Mouse (Mus musculus): ENCODE measurements around the gene Nos2.

Nos2 gene

DNA sequence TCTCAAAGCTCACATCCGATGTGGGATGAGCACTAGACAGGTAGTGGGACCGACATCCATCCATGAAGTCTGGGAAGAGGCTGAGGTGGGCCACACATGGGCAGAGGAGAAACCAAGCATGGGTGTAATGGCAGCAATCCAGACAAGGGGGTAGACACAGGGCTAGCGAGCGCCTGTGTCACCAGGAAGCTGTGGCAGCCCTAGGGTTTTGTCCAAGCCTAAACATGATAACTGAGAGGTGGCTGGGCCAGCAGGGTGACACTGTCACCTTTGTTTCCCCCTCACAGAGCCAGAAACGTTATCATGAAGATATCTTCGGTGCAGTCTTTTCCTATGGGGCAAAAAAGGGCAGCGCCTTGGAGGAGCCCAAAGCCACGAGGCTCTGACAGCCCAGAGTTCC is 38.8 kb downstream of the Nos2 start:
- no peak for DNase-seq (ENCODE audit: low spot score in 2 of 2)

DNA sequence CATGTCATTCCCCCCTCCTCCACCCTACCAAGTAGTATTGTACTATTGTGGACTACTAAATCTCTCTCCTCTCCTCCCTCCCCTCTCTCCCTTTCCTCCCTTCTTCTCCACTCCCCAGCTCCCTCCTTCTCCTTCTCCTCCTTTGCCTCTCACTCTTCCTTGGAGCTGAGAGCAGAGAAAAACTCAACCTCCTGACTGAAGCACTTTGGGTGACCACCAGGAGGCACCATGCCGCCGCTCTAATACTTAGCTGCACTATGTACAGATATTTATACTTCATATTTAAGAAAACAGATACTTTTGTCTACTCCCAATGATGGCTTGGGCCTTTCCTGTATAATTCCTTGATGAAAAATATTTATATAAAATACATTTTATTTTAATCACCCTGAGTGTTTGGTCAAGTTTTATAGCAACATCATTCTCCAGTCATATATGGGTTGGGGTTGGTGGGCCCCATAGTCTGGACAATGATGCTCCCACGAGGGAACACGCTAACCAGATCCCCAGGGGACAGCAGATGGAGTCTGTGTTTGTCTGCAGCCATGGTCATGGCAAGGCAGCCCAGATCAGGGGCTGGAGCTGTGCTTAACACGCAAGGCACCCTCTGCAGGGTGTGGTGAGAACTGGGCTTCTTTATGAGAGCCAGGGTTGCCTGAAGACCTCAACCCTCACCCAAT is 39.4 kb downstream of the Nos2 start:
- no peak for DNase-seq (ENCODE audit: low spot score in 2 of 2)

DNA sequence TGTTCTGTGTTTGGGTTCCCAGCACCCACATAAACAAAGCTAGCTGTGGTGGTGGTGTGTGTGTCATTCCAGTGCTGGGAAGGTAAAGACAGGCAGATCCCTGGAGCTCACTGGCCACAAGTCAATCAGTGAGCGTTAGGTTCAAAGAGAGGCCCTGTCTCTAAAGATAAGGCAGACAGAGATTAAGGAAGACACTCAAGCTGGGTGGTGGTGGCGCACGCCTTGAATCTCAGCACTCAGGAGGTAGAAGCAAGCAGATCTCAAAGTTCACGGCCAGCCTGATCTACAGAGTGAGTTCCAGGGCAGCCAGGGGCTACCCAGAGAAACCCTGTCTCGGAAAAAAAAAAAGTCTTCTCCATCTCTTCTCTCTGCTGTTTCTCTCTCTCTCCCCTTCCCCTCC is 40.6 kb downstream of the Nos2 start:
- no peak for DNase-seq (ENCODE audit: low spot score in 2 of 2)

DNA sequence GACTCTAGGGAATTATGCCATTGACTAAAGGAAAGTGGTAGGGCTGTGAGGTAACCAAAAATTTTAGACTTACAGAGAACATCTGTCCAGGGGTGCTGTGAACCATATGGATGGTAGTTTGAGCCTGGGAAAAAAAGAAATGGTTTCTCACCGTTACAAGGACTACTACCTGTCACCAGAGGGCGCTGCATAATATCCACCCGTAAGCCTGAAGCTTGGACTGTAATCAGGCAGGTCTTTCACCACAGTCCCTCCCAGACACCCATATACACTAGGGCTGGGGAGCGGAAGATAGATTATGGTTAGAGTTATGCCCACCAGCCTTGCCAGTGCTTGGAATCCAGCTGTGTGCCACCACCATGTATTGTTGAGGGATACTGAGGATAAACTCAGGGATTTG is 46.8 kb downstream of the Nos2 start:
- DNase-seq (ENCODE audit: low spot score in 2 of 2) = peak; percentile 24 to 52

DNA sequence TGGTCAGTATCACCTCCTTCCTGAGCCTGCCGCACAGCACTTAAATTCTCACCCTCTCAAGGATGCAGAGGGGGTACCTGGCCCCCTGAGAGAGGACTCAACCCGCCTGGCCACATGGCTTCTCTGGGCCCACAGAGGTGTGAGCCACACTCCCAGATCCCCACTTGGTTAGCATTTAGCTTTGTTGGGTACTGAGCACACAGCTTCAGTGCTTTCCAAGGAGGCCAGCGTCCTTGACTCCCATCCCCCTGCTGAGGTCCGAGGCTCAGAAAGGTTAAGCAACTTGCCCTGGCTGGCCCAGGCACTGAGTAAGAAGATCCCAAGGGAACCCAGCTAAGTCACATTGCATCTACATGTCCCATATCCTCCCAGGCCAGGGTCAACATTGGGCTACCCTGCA is 47.5 kb downstream of the Nos2 start:
- DNase-seq (ENCODE audit: low spot score in 2 of 2) = no peak

DNA sequence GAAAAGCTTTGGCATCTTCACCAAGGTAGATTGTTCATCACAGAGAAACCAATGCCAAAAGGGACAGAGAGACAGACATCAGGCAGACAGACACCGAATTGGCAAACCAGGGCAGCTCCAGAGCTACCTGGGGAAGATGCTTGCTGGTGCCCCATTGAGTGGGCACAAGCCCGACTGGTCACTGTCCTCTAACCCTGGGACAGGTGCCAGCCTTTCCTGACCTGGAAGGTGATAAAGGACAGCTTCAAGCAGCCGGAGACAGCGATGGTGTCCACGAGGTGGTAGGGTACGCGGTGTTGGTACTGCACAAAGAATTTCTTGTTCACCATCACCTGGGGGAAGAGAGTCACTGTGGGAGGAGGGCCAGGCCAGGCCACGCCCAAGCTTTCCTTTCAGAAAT is 50.5 kb downstream of the Nos2 start:
- DNase-seq (ENCODE audit: low spot score in 2 of 2) = no peak

DNA sequence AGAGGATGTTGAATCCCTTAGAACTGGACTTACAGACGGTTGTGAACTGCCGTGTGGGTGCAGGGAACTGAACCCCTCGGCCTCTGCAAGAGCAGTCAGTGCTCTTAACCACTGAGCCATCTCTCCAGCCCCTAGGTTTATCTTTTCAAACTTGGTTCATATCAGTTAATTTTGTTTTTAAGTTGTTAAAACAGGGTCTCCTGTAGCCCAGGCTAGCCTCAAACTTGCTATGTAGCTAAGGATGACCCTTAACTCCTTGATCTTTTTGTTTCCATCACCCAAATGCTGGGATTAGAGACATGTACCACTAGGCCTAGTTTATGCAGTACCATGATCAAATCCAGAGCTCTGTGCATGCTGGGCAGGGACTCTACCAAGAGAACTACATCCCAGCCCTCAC is 51.2 kb downstream of the Nos2 start:
- DNase-seq (ENCODE audit: low spot score in 2 of 2) = no peak

DNA sequence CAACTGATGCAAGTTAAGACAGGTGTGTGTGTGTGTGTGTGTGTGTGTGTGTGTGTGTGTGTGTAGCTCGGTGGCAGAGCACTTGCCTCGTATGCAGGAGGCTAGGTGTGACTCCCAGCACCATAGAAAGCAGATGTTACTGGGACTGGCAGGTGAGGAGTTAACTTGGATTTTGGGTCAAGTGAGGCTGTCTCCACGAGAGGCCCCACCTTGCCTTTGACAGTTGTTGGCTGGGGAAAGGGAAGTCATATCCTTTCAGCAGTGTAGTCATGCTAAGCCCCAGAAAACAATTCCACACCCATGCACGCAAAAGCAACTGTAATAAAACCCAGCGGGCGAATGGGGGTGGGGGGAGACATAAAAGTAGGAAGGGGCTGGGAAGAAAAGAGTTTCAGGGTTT is 51.7 kb downstream of the Nos2 start:
- DNase-seq (ENCODE audit: low spot score in 2 of 2) = no peak

DNA sequence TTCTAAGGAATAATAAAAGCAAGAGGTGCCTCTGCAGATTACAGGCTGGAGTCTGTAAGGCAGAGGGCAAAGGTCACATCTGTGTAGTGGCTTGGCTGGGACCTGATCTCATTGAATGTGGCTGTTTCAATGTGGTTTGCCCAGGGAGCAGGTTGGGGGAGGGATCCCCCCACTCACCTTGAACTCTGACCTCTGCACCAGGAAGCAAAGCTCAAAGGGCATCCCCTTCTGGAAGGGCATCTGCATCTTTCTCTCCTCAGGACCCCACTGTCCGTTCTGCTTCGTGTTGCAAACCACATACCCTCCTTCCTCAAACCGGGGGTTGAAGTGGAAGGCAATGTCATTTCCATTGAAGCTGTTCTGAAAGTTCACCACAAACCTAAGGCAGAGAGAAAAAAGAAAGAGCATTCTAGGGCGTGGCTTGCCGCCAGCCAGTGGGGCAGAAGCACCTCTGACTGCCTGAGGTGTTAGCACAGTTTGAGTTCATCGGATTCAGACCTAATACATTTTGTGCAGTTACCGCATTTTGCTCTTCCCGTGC is 52.3 kb downstream of the Nos2 start:
- no peak for DNase-seq (ENCODE audit: low spot score in 2 of 2)

DNA sequence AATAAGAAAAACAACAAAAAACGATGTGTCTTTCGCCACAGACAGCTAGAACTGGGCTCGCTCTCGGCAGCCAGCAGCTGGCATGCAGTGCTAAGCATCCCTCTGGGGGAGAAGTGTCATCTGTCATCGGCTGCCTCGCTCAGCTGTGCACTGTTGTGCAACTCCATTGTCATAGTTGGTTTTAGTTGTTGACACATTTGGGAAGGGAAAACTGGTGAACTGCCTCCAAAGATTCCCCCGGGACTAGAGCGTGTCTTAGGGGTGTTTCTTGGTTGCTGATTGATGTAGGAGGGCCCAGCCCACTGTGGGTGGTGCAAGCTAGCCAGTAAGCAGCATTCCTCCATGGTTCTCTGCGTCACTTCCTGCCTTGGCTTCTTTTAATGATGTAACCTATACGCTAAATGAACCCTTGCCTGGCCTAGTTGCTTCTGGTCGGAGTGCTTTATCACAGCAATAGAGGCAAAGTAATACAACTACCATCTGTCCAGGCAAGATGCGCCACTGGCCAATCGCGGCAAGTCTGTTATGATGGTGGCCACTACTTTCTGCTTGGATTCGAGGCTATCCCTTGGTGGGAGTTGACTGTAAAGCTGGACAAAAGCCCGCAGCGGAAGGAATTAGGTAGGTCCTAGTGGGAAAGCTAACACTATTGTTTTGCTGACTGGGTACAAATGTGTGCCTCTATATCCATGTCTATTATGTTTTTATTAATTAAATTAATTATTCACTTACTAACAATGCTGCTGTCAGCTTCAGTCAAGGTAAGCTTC is 53.0 kb downstream of the Nos2 start:
- no peak for DNase-seq (ENCODE audit: low spot score in 2 of 2)

DNA sequence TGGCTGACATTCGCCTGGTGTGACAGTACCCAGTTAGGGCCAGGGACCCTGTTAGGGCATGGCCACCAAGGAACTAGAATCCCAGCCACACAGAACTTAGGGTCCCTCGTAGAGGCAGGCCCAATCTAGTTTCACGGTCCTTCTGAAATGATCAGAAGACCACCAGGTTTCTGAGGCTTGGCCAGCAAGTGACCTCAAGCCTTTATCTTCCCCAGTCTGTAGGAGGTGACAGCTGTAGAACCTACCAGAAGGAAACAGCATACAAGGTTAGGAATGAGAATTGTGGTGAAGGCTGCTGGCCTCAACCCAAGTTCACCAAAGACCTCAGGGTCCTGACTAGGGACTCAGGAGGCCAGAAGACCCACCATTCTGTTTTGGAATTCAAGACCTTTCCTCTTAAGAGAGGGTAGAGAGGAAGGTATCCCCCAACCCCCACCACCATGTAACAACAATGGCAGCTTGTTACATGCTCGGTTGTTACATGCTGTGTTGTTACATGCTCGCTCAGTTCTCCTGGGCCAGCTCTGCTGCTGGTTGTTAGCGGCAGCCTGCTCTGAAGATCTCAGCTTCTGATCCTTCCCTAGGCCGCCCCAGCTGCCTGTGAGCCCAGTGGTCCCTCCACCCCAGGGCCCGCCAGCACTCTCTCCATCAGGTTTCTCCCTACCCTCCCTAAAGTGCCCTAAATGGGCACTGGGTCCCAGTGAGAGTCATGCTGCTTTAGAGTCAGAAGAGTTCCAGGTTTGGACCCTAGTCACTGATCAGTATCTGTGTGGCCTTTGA is 56.3 kb downstream of the Nos2 start:
- no peak for DNase-seq (ENCODE audit: low spot score in 2 of 2)

DNA sequence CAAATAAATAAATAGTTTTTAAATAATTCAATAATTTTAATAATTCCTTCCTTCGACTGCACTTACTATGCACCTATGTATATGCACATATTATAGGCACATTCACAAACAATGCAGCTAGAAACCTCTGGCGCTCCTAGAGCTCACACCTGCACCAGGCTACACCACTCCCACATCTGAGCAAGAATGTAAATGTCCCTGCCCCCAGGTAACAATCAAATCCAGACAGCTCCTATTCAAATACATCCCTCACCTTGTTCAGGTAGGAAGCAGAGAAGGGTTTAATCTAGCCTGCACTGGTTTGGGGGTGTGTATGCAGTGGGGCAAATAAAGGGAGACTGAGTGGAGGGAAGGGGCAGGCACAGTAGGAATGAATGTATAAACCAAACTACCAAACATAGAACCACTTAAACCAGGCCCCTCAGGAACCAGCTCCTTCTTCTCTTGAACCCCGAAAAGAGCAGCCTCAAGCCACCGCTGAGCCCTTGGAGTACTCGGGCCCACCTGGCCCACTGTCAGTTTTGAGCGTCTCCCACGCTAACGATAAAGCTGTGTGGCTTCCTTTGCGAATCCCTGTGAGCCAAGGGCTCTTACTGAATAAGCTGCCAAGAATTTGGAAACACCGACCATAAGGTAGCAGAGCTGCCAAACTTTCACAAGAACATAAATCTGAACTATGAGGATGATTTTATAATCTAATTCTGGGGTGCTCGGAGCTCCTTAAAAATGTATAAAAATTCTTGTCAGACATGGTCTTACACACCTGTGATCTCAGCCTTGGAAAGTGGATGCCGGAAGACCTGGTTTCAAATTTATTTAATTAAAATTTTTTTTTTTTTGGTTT is 57.8 kb downstream of the Nos2 start:
- no peak for DNase-seq (ENCODE audit: low spot score in 2 of 2)

DNA sequence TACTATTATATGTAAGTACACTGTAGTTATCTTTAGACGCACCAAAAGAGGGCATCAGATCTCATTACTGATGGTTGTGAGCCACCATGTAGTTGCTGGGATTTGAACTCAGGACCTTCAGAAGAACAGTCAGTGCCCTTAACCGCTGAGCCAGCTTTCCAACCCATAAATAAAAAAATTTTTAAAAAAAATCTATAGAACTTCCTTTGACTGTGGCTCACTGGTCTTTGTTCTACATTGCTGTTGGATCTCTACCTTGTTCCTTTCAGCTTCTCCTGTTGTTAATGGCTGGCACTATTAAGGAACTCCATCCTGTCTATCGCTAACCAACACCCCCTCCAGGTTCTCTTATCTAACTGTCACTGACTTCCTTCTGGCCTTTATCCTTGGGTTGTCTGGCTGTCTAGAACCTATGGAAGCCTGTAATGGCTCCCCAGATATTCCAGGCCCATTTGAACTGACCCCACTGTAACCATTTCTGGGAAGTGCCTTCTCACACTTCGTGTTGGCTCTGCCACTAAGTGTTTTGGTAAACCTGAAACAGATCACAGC is 59.6 kb downstream of the Nos2 start:
- DNase-seq (ENCODE audit: low spot score in 2 of 2) = peak in 1 of 2 experiments; percentile 30

DNA sequence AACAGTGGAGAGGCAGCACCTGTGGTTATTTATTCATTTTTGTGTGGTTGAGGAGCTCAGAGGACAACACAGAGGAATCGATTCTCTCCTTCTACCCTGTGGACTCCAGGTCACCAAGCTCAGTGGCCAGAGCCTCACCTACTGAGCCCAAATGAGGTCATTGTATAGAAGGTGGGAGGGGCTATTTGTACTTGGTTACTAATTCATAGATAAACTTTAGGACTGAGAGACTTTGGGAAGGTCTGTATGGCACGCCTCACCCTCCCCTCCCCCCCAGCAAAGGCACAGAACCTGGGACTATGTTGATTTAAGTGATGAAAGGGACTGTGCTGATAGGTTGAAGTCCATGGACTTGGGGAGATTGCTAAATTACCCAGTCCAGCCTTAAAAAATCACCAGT is 61.5 kb downstream of the Nos2 start:
- no peak for DNase-seq (ENCODE audit: low spot score in 2 of 2)

DNA sequence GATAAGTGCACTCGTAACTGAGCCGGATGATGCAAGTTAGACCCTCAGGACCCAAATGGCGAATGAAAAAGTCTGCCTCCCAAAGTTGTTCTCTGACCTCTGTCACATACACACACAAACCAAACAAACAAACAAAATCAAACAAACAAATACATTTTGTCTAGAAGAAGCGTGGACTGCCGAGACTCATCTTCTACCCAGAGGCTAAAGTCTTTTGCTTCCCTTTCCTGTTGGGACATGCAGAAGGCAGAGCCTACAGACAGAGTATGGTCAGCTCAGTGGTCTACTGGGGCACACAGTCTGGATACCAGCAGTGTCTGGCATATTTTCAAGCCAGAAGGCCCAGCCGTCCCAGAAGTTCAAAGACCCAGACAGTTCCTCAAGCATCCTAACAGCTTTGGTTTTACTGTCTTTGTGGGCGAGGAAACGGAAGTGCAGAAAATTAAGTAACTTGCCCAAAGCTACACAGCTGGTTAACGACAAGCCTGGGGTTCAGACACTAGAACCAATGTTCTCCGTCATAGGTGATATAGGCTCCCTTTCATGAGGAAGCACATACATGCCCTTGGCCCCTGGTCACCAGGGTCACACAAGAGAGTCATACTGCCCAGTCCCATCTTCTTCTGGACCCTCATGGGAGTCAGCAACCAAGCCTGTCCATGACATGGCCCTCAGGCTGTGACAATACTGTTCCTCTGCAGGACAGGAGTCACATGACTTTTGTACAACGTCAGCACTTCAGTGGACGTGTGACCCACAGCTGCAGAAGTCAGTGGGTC is 62.1 kb downstream of the Nos2 start:
- peak; percentile 49 to 56 for DNase-seq (ENCODE audit: low spot score in 2 of 2)

DNA sequence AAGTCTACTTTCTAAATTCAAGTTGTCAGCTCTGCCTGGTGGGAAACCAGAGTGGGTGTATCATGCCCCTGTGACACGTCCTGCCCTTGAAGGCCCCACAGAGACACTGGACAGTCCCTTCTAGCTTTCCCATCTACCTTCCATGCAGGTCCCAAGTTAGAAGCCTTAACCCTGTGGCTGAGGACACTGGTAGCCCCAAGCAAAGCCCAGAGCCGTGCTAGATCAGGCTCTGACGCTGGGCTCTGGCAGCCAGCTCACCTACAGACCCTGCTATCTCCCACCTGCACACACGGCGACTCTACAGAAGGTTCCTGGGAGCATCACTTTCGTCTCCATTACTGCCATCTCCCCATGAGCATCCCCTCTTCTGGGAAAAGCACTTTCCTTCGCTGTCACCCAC is 63.0 kb downstream of the Nos2 start:
- DNase-seq (ENCODE audit: low spot score in 2 of 2) = no peak

DNA sequence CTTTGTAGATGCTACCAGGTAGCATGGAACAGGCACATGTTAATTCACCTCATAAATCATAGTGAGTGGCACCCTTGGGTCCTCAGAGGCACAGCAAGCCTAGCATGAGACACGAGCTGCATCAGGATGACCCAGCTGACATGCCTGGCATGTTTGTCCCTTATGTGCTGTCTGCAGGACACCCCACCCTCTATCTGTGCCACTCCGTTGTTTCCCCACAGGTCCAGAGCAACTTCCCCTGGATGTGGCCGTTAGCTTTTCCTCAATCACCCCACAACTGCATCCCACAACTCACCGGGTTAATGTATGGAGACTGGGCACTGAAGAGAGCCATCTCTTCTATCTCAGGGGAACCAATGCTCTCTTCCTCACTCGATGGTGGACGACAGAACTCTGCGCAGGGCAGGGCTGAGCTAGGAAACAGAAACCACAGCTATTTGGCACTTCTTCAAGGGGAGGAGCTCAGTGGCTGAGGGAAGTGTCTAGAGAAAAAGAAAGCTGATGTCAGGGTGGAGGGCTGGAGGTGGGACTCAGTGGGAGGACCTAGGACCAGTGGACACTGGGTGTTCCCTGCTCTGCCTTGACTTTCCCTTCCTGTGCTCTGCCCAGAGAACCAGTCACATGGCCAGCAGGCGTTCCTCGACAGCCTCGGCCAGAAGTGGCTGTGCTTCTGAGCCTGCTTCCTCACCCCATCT is 64.0 kb downstream of the Nos2 start, which contains the start of gene Lgals9:
Lgals9 (minus strand) TSS at position 464 of the 695 bp plus-strand sequence.
- peak; percentile 86 to 87 for DNase-seq (ENCODE audit: low spot score in 2 of 2)

DNA sequence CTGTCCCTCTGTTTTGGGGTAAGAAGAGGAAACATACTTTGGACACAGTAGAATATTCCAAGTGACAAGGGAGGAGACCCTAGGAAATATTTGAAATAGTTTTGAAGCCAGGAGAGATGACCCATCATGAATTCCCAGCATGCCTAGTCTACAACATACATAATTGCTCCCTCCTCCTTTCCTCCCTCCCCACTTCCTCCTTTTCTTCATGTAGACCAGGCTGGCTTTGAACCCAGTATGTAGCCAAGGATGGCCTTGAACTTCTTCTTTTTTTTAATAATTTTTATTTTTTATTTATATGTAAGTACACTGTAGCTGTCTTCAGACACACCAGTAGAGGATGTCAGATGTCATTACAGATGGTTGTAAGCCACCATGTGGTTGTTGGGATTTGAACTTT is 64.9 kb downstream of the Nos2 start:
- no peak for DNase-seq (ENCODE audit: low spot score in 2 of 2)

DNA sequence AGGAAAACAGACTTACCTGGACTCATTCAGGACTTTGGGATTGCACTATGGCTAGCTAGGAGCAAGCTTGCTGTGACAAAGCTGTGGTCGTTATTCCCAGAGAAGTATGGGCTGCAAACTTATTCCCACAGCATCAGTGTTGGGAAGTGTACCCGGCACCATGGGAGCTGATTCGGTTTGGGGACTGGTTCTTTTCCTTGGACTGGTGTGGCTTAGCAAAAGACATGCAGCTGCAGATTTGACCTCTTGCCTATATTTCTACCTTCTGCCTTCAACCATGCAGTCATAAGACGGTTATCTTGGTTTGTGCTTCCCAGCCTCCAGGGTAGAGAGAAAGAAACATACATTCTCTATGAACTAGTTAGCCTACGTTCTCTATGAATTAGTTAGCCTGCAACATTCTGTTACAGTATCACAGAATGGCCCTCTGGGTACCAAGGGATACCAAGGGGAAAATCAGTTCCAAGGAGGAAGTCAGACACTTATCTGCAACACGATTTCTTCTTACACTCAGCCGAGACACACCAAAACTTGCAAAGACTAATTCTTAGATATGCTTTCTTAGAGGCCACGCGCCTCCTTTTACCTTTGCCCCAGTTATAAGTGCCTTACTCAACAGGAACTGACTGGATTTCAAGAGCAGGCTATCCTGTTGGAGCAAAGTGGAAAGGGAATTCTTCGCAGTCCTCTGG is 65.9 kb downstream of the Nos2 start:
- DNase-seq (ENCODE audit: low spot score in 2 of 2) = no peak
